Mouse (Mus musculus) splenic B cell, adult 2 months (primary cell): ENCODE data around the gene Insr.

Source experiments
- DNase-seq: peaks from one replicate; pipeline ENCODE4 v3.0.0-alpha.2; 2011; ENCODE audit warnings: low read depth, low spot score
- H3K27me3 ChIP-seq: 2 replicates; pipeline ENCODE4 v1.6.1; 2012; ENCODE audit warnings: mild to moderate bottlenecking, low read length, moderate library complexity, mixed read lengths; ENCODE audit not compliant: control insufficient read depth, poor library complexity, insufficient read depth, severe bottlenecking
- H3K36me3 ChIP-seq: 2 replicates; pipeline ENCODE4 v1.6.1; 2012; ENCODE audit warnings: mild to moderate bottlenecking, low read length, moderate library complexity, mixed read lengths; ENCODE audit not compliant: control insufficient read depth, poor library complexity, insufficient read depth, severe bottlenecking

Gene Insr

DNA sequence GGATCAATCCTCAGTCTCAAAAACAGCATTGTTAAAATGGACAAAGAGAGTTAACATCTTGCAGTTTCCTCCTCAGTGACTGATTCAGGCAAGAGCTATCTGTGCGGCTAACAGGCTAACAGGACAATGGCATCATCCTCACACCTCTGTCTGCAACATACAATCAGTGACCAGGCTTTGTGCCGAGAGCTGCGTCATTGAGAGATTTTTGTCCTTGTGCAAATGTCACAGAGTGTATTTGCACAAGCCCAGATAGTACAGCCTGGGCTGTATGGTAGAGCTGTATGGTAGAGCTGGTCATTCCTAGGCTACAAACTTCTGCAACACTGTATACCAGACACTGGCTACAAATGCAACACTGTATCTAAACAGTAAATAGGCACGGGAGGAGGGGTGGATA, 5.2 kb upstream of the Insr start:
- H3K27me3 ChIP-seq = no peaks in the 10 kb centered on the region
- no peak for DNase-seq
- no peaks in the 10 kb centered on the region for H3K36me3 ChIP-seq

DNA sequence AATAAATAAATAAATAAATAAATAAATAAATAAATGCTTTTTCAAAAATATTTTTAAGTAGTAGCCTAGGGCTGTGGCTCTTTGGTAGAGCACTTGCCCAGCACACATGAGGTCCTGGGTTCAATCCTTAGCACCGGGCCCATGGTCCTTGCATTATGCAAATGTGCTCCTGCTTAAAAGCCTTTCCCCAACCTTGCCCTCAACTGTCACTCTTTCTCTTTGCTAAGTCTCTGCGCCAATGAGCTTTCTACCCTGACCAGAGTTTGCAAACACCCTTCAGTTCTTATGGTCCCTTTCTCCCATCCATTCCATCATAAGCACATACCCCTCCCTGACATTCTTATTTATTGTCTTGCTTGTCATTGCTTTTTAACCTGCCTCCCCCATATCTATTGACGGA, 1.9 kb upstream of the Insr start:
- Histone ChIP-seq H3K27me3 (no peaks in the 10 kb centered on the region), H3K36me3 (no peaks in the 10 kb centered on the region)
- DNase-seq = no peak

GRCm38 (mm10) chr8:3280266-3280910, 971 bp upstream of the Insr start:
- Histone ChIP-seq H3K27me3 (no peaks in the 10 kb centered on the region), H3K36me3 (no peaks in the 10 kb centered on the region)
- DNase-seq = peak; percentile 18

DNA sequence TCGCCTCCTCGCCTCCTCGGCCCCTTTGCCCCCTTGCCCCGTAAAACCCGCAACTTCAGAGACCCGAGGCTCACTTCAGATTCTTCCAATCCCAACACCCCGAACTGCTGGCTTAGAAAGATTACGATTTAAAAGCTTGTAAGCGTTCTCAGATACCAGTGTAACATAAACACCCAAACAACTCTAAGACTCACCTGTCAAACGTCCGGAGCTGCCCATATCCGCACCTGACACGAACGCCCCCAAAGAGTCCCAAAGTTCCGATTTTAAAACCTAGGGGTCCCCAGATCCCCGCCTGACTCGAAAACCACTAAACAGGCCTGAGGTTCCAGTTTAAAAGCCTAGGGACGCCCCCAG, 282 bp upstream of the Insr start:
- Histone ChIP-seq H3K36me3 (0 out of 2 replicates have a peak, but pooled peaks cover 1% of the 10 kb centered on the region), H3K27me3 (no peaks in the 10 kb centered on the region)
- DNase-seq = no peak

DNA sequence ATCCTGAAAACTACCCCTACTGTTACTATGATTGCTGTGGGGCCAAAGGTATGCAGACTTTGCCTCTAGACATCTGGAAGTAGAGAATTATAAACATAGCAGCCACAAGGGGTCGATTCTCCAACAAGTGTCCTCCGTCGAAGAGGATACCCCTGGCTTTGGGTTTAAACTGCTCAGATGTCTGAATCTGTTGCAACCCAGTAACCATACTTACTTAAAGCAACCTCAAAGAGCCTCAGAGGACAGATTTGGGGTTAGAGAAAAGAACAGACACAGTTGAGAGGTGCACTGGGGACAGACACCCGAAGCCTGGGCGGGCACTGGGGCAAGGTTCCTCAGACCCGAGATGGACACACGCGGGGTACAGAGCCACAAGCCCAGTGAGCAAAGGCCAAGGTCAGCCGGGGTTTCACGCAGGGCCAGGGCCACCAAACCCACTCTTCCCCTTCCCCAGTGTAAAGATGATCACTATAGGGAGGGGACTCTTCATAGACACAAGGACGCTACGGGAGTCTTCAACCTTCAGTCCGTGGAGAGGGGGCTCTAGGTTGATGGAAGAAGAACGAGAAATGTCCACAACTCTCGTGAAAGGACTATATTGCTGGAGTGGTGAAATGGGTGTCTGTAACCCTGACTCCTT, 1.1 kb downstream of the Insr start:
- Histone ChIP-seq H3K27me3 (no peaks in the 10 kb centered on the region), H3K36me3 (0 out of 2 replicates have a peak, but pooled peaks cover 1% of the 10 kb centered on the region)
- DNase-seq = peak; percentile 33

GRCm38 (mm10) chr8:3277266-3277665, 2.2 kb downstream of the Insr start:
- no peak for DNase-seq
- H3K36me3 ChIP-seq = 0 out of 2 replicates have a peak, but pooled peaks cover 1% of the 10 kb centered on the region
- H3K27me3 ChIP-seq = no peaks in the 10 kb centered on the region

DNA sequence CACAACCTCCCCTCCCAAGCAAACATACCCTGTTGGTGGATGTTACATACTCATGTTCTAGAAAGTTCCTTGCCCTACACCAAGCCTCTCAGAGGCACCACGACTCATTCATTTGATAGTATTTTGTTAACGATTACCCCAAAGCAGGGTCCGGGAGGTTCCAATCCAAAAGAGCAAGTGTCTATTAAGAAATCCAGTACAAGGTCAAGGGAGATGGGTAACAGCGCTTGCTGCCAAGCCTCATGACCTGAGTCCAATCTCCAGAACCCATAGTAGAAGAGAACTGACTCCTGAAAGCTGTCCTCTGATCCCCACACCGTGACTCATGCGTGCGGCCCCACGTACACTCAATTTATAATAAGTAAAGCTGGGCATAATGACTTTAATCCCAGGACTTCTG, 3.4 kb downstream of the Insr start:
- Histone ChIP-seq H3K36me3 (0 out of 2 replicates have a peak, but pooled peaks cover 1% of the 10 kb centered on the region), H3K27me3 (no peaks in the 10 kb centered on the region)
- DNase-seq = no peak

DNA sequence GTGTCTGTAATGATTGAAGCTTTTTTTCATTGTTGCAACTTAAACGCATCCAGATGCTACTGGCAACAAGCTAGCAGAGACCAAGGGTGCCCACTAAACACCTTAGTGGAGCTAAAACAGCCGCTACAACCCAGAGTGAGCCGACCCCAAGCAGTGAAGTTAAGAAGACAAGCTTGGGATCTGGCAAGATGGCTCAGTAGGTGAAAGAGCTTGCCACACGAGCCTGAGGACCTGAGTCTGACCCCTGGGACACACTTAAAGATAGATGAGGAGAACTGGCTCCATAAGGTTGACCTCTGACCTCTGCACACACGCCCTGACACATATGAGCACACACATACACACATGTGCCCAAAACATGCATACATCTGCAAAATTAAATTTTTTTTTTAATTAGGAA, 4.2 kb downstream of the Insr start:
- 0 out of 2 replicates have a peak, but pooled peaks cover 1% of the 10 kb centered on the region for H3K36me3 ChIP-seq
- DNase-seq = no peak
- H3K27me3 ChIP-seq = no peaks in the 10 kb centered on the region

DNA sequence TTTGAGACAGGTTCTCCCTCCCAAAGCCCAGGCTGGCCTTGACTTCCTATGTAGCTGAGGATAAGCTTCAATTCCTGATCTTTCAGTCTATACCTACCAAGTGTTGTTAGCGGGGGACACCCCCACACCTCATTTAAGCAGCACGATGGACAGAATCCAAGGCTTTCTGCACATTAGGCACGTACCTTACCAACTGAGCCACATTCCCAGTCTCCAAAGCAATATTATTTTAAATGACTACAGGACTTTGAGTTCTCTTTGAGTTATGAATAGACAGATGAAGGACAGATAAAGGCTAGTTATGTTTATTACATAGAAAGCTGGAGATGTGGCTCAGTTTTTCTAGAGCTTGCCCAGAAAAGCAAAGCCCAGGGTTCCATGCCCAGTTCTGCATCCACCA, 5.6 kb downstream of the Insr start:
- Histone ChIP-seq H3K36me3 (0 out of 2 replicates have a peak, but pooled peaks cover 1% of the 10 kb centered on the region), H3K27me3 (no peaks in the 10 kb centered on the region)
- no peak for DNase-seq

DNA sequence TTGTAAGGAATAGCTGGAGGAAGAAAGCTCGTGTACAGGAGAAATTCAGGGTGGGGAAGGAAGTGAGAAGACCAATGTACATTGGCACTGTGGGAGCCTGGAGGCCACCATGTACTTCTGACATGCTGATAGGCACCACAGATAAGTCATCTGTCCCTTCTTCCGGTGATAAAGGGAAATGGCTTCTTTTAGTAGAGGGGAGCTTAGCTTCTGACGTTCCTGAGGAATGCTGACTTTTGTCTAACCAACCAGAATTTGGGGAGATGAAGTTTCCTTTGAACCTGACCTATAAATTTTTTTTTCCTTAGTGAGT, 12.0 kb downstream of the Insr start:
- Histone ChIP-seq H3K36me3 (no peaks in the 10 kb centered on the region), H3K27me3 (no peaks in the 10 kb centered on the region)
- no peak for DNase-seq

GRCm38 (mm10) chr8:3266686-3267448, 12.6 kb downstream of the Insr start:
- H3K27me3 ChIP-seq = no peaks in the 10 kb centered on the region
- no peaks in the 10 kb centered on the region for H3K36me3 ChIP-seq
- no peak for DNase-seq

GRCm38 (mm10) chr8:3265182-3265581, 14.2 kb downstream of the Insr start:
- no peaks in the 10 kb centered on the region for H3K27me3 ChIP-seq
- DNase-seq = no peak
- H3K36me3 ChIP-seq = no peaks in the 10 kb centered on the region

GRCm38 (mm10) chr8:3262779-3263178, 16.6 kb downstream of the Insr start:
- H3K36me3 ChIP-seq = 0 out of 2 replicates have a peak, but pooled peaks cover 2% of the 10 kb centered on the region
- H3K27me3 ChIP-seq = no peaks in the 10 kb centered on the region
- DNase-seq = no peak

GRCm38 (mm10) chr8:3261101-3261500, 18.3 kb downstream of the Insr start:
- Histone ChIP-seq H3K36me3 (0 out of 2 replicates have a peak, but pooled peaks cover 5% of the 10 kb centered on the region), H3K27me3 (no peaks in the 10 kb centered on the region)
- no peak for DNase-seq

DNA sequence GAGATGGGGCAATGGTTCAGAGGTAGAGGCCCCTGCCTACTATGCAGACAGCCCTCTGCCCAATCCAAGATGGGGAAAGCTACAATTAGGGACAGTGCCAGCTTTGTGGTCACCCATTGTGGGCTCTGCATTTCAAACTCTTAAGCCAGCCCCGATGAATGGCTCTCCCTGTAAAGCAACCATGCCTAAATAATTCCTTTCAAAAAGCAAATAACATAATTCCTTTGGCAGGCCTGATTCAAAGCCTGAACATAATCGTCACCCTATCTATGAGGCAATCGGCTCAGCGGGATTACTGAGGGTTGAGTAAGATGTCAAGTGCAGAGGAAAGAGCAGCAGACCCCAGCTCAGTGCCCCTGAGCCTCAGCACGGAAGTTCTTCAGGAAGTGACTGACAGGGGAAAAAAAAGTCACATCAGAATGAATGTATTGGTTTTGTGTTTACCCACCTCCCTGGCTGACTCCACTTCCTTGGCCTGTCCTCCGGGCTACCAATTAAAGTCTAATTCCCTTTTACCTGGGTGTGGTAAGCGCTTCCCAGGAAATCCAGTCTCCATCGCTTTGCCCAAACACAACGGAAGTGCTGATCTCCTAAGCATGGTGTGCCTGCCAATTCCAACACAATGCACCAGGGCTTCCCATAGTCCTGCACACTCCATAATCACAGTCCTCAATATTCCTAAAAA, 19.1 kb downstream of the Insr start:
- no peak for DNase-seq

More for the DNA sequence above, 19.1 kb downstream of the Insr start:
- Histone ChIP-seq H3K36me3 (0 out of 2 replicates have a peak, but pooled peaks cover 5% of the 10 kb centered on the region), H3K27me3 (no peaks in the 10 kb centered on the region)
